In genomic region chr3:98855160-98855559, GRCm38 (mm10) we compare ENCODE assay signal across 22 mouse cellular contexts. TPM values are rescaled to one million over a fixed set of nuclear protein-coding genes. Genes with fewer than 3 reads are reported as not detected.
DNase-seq lines count a peak whose midpoint lies in the region; ATAC-seq and TF ChIP-seq lines count a peak whose summit lies in the region.
"Had no signal": no experiment of that assay in that cellular context is flagged by ENCODE, and none has a peak within 500 bp of the region (broad histone marks: within the 10 kb centered on the region; RNA-seq: fewer than 3 reads in every experiment).

No protein-coding gene starts in this region.

- H3K9ac ChIP-seq in heart, embryonic 11.5 days (ENCODE audit: low read depth, low read length): 0 out of 2 replicates have a peak overlapping the region, but pooled peaks have one; percentile 39
- H3K9ac ChIP-seq: embryonic facial prominence, embryonic 15.5 days; hindbrain, embryonic 15.5 days; midbrain, embryonic 13.5 days had no signal

- no peaks in the 10 kb centered on the region for H3K36me3 ChIP-seq in heart, embryonic 11.5 days (ENCODE audit: control insufficient read depth, insufficient read depth, low read length)
- no peaks in the 10 kb centered on the region for H3K36me3 ChIP-seq in testis, adult 2 months (ENCODE audit: control insufficient read depth, insufficient read depth, low read length)
- H3K36me3 ChIP-seq: embryonic facial prominence, embryonic 15.5 days; hindbrain, embryonic 15.5 days; midbrain, embryonic 13.5 days had no signal

- H3K27ac ChIP-seq in heart, embryonic 11.5 days (ENCODE audit: low read depth, low read length): peak overlapping the region; percentile 41; the same call in 1 of the 2 replicates
- 0 out of 2 replicates have a peak overlapping the region, but pooled peaks have one; percentile 54 for H3K27ac ChIP-seq in testis, adult 2 months (ENCODE audit: control insufficient read depth, insufficient read depth, low read depth, low read length)
- H3K27ac ChIP-seq: embryonic facial prominence, embryonic 15.5 days; hindbrain, embryonic 15.5 days; layer of hippocampus, adult 2 months; midbrain, embryonic 13.5 days had no signal

- no peak for DNase-seq in heart, adult 8-10 months (ENCODE audit: low spot score)
- DNase-seq in testis, postnatal 14 days (ENCODE audit: low spot score): no peak
- DNase-seq in liver: peak; percentile 81
- no peak for DNase-seq in gastrocnemius, postnatal 10 days
- DNase-seq in layer of hippocampus, adult 18-20 months (ENCODE audit: low spot score in 2 of 2): no peak
- DNase-seq: cerebellum, adult 11-12 months; gastrocnemius, postnatal 25 days; kidney, adult 9 months; lung, postnatal 4 days; thymus, postnatal 25 days had no signal

- H3K4me1 ChIP-seq in heart, embryonic 11.5 days (ENCODE audit: control insufficient read depth, insufficient read depth, low read length): peaks cover 13% of the 10 kb centered on the region
- no peaks in the 10 kb centered on the region for H3K4me1 ChIP-seq in testis, adult 2 months (ENCODE audit: control insufficient read depth, insufficient read depth, low read length)
- H3K4me1 ChIP-seq: embryonic facial prominence, embryonic 15.5 days; hindbrain, embryonic 15.5 days; midbrain, embryonic 13.5 days had no signal

- no peak for TF ChIP-seq POLR2A in testis, adult 2 months (IDR thresholded peaks at IDR 0.05; ENCODE audit: control insufficient read depth, low read depth, low read length)

- H3K4me2 ChIP-seq in heart, embryonic 11.5 days: no peak overlapping the region
- H3K4me2 ChIP-seq: embryonic facial prominence, embryonic 15.5 days; hindbrain, embryonic 15.5 days; midbrain, embryonic 13.5 days had no signal

- no peak overlapping the region for H3K4me3 ChIP-seq in heart, embryonic 11.5 days (ENCODE audit: low read depth, low read length)
- H3K4me3 ChIP-seq in testis, adult 2 months (ENCODE audit: control insufficient read depth, low read depth, low read length): no peak overlapping the region
- H3K4me3 ChIP-seq: embryonic facial prominence, embryonic 15.5 days; hindbrain, embryonic 15.5 days; layer of hippocampus, adult 2 months; midbrain, embryonic 13.5 days; myocyte had no signal

- WGBS in heart, embryonic 11.5 days (ENCODE audit: insufficient replicate concordance): 41% methylated on average over 3 of the region's 3 CpGs

- TF ChIP-seq CTCF in testis, adult 2 months (IDR thresholded peaks at IDR 0.05; ENCODE audit: control insufficient read depth, insufficient read depth, insufficient replicate concordance, low read depth, low read length): no peak

- no peaks in the 10 kb centered on the region for H3K27me3 ChIP-seq in heart, embryonic 11.5 days (ENCODE audit: control insufficient read depth, insufficient read depth, low read length)
- H3K27me3 ChIP-seq in testis, adult 2 months (ENCODE audit: control insufficient read depth, insufficient read depth, low read length): no peaks in the 10 kb centered on the region
- H3K27me3 ChIP-seq: embryonic facial prominence, embryonic 15.5 days; hindbrain, embryonic 15.5 days; midbrain, embryonic 13.5 days had no signal

- no peaks in the 10 kb centered on the region for H3K9me3 ChIP-seq in heart, embryonic 11.5 days (replicated peaks; ENCODE audit: control insufficient read depth, low read length)
- H3K9me3 ChIP-seq: embryonic facial prominence, embryonic 15.5 days; hindbrain, embryonic 15.5 days; midbrain, embryonic 13.5 days had no signal

- ATAC-seq in heart, embryonic 11.5 days (replicated peaks; ENCODE audit: insufficient number of reproducible peaks, low FRiP score, low TSS enrichment): peak; percentile 88
- ATAC-seq: CD4-positive, CD25-positive, alpha-beta regulatory T cell, adult 4 months; midbrain, embryonic 13.5 days had no signal

RNA-seq across cellular contexts. Expression of gene Hsd3b1, which starts 4.4 kb away (rescaled TPM):
- polyA plus RNA-seq in heart, embryonic 11.5 days (2014; fragmentation: Nextera tagmentation; extraction: Ambion mirVana): 1.2 and 2.5 TPM in 2 replicates
- total RNA-seq in heart, adult 8-10 months (2022): under 1 TPM in 1 of 4 experiments, not detected in 3; 0.24 TPM
- polyA plus RNA-seq in testis, adult 2 months (2012; rRNA removed): 23.9 and 42.6 TPM in 2 replicates
- not detected for total RNA-seq in gastrocnemius, postnatal 10 days (2021)
- not detected for total RNA-seq in layer of hippocampus, adult 18-20 months (2021)
- total RNA-seq: gastrocnemius, postnatal 25 days; layer of hippocampus, adult 2 months; left cerebral cortex, postnatal 10 days; neutrophil, adult 5-6 weeks had no signal
- polyA plus RNA-seq: CD4-positive, CD25-positive, alpha-beta regulatory T cell, adult 4 months; embryonic facial prominence, embryonic 15.5 days; hindbrain, embryonic 15.5 days; myocyte; stomach, embryonic 14.5 days had no signal

RNA-seq across cellular contexts. Expression of gene Hao2, which starts 37.9 kb away (rescaled TPM):
- polyA plus RNA-seq in heart, embryonic 11.5 days (2014; fragmentation: Nextera tagmentation; extraction: Ambion mirVana): 0.07 and 0.24 TPM in 2 replicates
- not detected for total RNA-seq in heart, adult 8-10 months (2022)
- 0.96 and 1.1 TPM in 2 replicates for polyA plus RNA-seq in testis, adult 2 months (2012; rRNA removed)
- total RNA-seq in gastrocnemius, postnatal 10 days (2021): not detected
- total RNA-seq in layer of hippocampus, adult 18-20 months (2021): not detected
- total RNA-seq: gastrocnemius, postnatal 25 days; layer of hippocampus, adult 2 months; left cerebral cortex, postnatal 10 days; neutrophil, adult 5-6 weeks had no signal
- polyA plus RNA-seq: CD4-positive, CD25-positive, alpha-beta regulatory T cell, adult 4 months; embryonic facial prominence, embryonic 15.5 days; heart, embryonic 16.5 days; midbrain, embryonic 13.5 days; myocyte; stomach, embryonic 14.5 days had no signal

RNA-seq across cellular contexts. Expression of gene Hsd3b6, which starts 40.9 kb away (rescaled TPM):
- polyA plus RNA-seq in heart, embryonic 11.5 days (2014; fragmentation: Nextera tagmentation; extraction: Ambion mirVana): 79.8 and 85.2 TPM in 2 replicates
- total RNA-seq in heart, adult 8-10 months (2022): under 1 TPM in 1 of 4 experiments, not detected in 3; 0.17 TPM
- 68.8 and 97.3 TPM in 2 replicates for polyA plus RNA-seq in testis, adult 2 months (2012; rRNA removed)
- not detected for total RNA-seq in gastrocnemius, postnatal 10 days (2021)
- not detected for total RNA-seq in layer of hippocampus, adult 18-20 months (2021)
- total RNA-seq: gastrocnemius, postnatal 25 days; layer of hippocampus, adult 2 months; left cerebral cortex, postnatal 10 days; neutrophil, adult 5-6 weeks had no signal
- polyA plus RNA-seq: CD4-positive, CD25-positive, alpha-beta regulatory T cell, adult 4 months; myocyte had no signal
